Mouse (Mus musculus) myocyte (in vitro differentiated cells): ENCODE measurements at regions not wholly inside any gene's neighbourhood (a gene's known extent, or its start where the extent isn't known, plus 50 kb on each side); places are given as distances from the start of the nearest gene placed in this dataset.

Source experiments
- CEBPB ChIP-seq: IDR thresholded peaks from 2 replicates; pipeline ENCODE4 v1.6.1; 2011; ENCODE audit warnings: mild to moderate bottlenecking, moderate library complexity; ENCODE audit not compliant: poor library complexity, insufficient read depth, severe bottlenecking
- E2F4 ChIP-seq: IDR thresholded peaks from one replicate; pipeline ENCODE4 v1.6.1; 2011; ENCODE audit warnings: mild to moderate bottlenecking, control low read depth, moderate library complexity; ENCODE audit not compliant: insufficient read depth
- MAX ChIP-seq: IDR thresholded peaks from one replicate; pipeline ENCODE4 v1.6.1; 2011; ENCODE audit warnings: low read depth, mild to moderate bottlenecking, control low read depth
- MYOD1 ChIP-seq, 3 experiments: IDR thresholded peaks; one replicate each; pipeline ENCODE4 v1.6.1; 2011; ENCODE audit warnings: control low read depth in 2 of 3, low read depth in 2 of 3, mild to moderate bottlenecking in 2 of 3, moderate library complexity in 1 of 3; ENCODE audit not compliant: insufficient read length in 2 of 3, control insufficient read depth in 1 of 3
- POLR2A ChIP-seq: IDR thresholded peaks from one replicate; pipeline ENCODE4 v1.6.1; 2011; ENCODE audit warnings: low read depth, mild to moderate bottlenecking, control low read depth, moderate library complexity; ENCODE audit not compliant: insufficient read length
- TCF12 ChIP-seq: IDR thresholded peaks from one replicate; pipeline ENCODE4 v1.6.1; 2011; ENCODE audit warnings: mild to moderate bottlenecking, control low read depth; ENCODE audit not compliant: poor library complexity, insufficient read depth, severe bottlenecking
- USF1 ChIP-seq: IDR thresholded peaks from one replicate; pipeline ENCODE4 v1.6.1; 2011; ENCODE audit warnings: low read depth, mild to moderate bottlenecking, control low read depth, moderate library complexity

- no peak for TF ChIP-seq MYOD1 (IDR thresholded peaks at IDR 0.05; ENCODE audit: control insufficient read depth in 1 of 3, insufficient read length in 2 of 3, low read depth in 2 of 3)
- no peak for TF ChIP-seq POLR2A
- no peak for TF ChIP-seq E2F4
- no peak for TF ChIP-seq TCF12
- no peak for TF ChIP-seq USF1
- no peak for TF ChIP-seq MAX
- TF ChIP-seq CEBPB = no peak
Measured at GRCm38 (mm10) chr1:169060145-169060544, 471.1 kb downstream of the Nuf2 start.
